ENCODE assay signal across 22 mouse cellular contexts in the genomic region with DNA sequence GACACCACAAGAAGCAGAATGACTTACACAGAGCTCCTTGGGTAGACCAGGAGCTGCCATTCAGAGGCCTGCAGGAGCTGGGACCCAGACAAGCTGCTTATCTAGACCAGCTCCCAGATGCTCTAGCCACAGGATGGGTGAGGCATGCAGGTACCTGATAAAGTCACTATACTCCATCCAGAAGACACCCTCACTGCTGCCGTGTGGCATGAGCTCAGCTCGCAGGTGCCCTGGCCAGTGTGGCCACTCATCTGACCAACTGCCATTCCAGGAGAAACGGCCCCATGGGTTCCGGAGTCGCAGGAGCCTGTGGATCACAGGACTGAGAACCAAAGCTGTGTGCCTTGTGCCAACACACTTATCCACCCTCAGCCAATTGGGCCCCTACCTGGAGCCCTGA. TPM values are rescaled to one million over a fixed set of nuclear protein-coding genes. Genes with fewer than 3 reads are reported as not detected.
DNase-seq lines count a peak whose midpoint lies in the region; ATAC-seq lines count a peak whose summit lies in the region.
"Had no signal": no experiment of that assay in that cellular context is flagged by ENCODE, and none has a peak within 500 bp of the region (broad histone marks: within the 10 kb centered on the region; RNA-seq: fewer than 3 reads in every experiment).

No protein-coding gene starts in this region.

- H3K4me2 ChIP-seq in heart, embryonic 12.5 days, result no peak overlapping the region
- no peak overlapping the region for H3K4me2 ChIP-seq in intestine, embryonic 16.5 days (ENCODE audit: low read depth, low read length)
- H3K4me2 ChIP-seq: heart, embryonic 15.5 days; hindbrain, embryonic 15.5 days; limb, embryonic 15.5 days; neural tube, embryonic 13.5 days had no signal

- H3K9me3 ChIP-seq in heart, embryonic 12.5 days (replicated peaks), result no peaks in the 10 kb centered on the region
- no peaks in the 10 kb centered on the region for H3K9me3 ChIP-seq in intestine, embryonic 16.5 days (ENCODE audit: control insufficient read depth, low read length)
- H3K9me3 ChIP-seq: heart, embryonic 15.5 days; hindbrain, embryonic 15.5 days; limb, embryonic 15.5 days; neural tube, embryonic 13.5 days had no signal

- H3K36me3 ChIP-seq in heart, embryonic 12.5 days, result peaks cover 73% of the 10 kb centered on the region
- 0 out of 2 replicates have a peak, but pooled peaks cover 2% of the 10 kb centered on the region for H3K36me3 ChIP-seq in intestine, embryonic 16.5 days (ENCODE audit: control insufficient read depth, insufficient read depth, low read length)

- H3K27ac ChIP-seq in heart, embryonic 12.5 days (ENCODE audit: poor library complexity, severe bottlenecking), result no peak overlapping the region
- H3K27ac ChIP-seq in intestine, embryonic 16.5 days (ENCODE audit: low read length), result no peak overlapping the region
- H3K27ac ChIP-seq: heart, embryonic 15.5 days; hindbrain, embryonic 15.5 days; limb, embryonic 15.5 days; neural tube, embryonic 13.5 days had no signal

- no peak overlapping the region for H3K9ac ChIP-seq in heart, embryonic 12.5 days
- H3K9ac ChIP-seq in intestine, embryonic 16.5 days (ENCODE audit: low read depth, low read length), result no peak overlapping the region
- H3K9ac ChIP-seq: heart, embryonic 15.5 days; hindbrain, embryonic 15.5 days; limb, embryonic 15.5 days; neural tube, embryonic 13.5 days had no signal

- H3K4me1 ChIP-seq in heart, embryonic 12.5 days (replicated peaks), result no peaks in the 10 kb centered on the region
- H3K4me1 ChIP-seq in intestine, embryonic 16.5 days (ENCODE audit: control insufficient read depth, insufficient read depth, low read length), result 0 out of 2 replicates have a peak, but pooled peaks cover 4% of the 10 kb centered on the region
- H3K4me1 ChIP-seq: heart, embryonic 15.5 days; neural tube, embryonic 13.5 days had no signal

- ATAC-seq in heart, embryonic 12.5 days (ENCODE audit: insufficient number of reproducible peaks, low FRiP score), result peak; percentile 54; the same call in 1 of the 2 replicates
- ATAC-seq in intestine, embryonic 16.5 days, result peak; percentile 57
- peak; percentile 93 for ATAC-seq in megakaryocyte progenitor cell, adult 5-6 weeks (replicated peaks; ENCODE audit: poor library complexity)
- ATAC-seq: forebrain, embryonic 16.5 days; midbrain, embryonic 16.5 days had no signal

- DNase-seq in heart, postnatal 10 days, result no peak
- peak; percentile 84 for DNase-seq in MEL-GATA-1-ER (ENCODE audit: extremely low read depth, low read depth)
- no peak for DNase-seq in gastrocnemius, postnatal 25 days
- no peak for DNase-seq in right cerebral cortex, postnatal 10 days (ENCODE audit: low spot score in 2 of 2)
- DNase-seq in ovary, postnatal 10 days (ENCODE audit: low spot score), result no peak
- DNase-seq: adrenal gland, postnatal 25 days; cerebellum, adult 11 months; gastrocnemius, postnatal 10 days; kidney, adult 9 months; right cerebral cortex, postnatal 14 days had no signal

- intact Hi-C loops in heart, postnatal 10 days (cut with DNase I), result no loop called here

- H3K4me3 ChIP-seq in heart, embryonic 12.5 days, result no peak overlapping the region
- no peak overlapping the region for H3K4me3 ChIP-seq in intestine, embryonic 16.5 days (ENCODE audit: low read length)
- H3K4me3 ChIP-seq: heart, embryonic 15.5 days; hindbrain, embryonic 15.5 days; limb, embryonic 15.5 days; neural tube, embryonic 13.5 days had no signal

- no peaks in the 10 kb centered on the region for H3K27me3 ChIP-seq in heart, embryonic 12.5 days (replicated peaks)
- H3K27me3 ChIP-seq in intestine, embryonic 16.5 days (replicated peaks; ENCODE audit: control insufficient read depth, insufficient read depth, low read length), result no peaks in the 10 kb centered on the region
- H3K27me3 ChIP-seq: heart, embryonic 15.5 days; hindbrain, embryonic 15.5 days; limb, embryonic 15.5 days; neural tube, embryonic 13.5 days had no signal

- WGBS in heart, embryonic 12.5 days, result 89% methylated on average over 5 of the region's 5 CpGs
- WGBS in intestine, embryonic 16.5 days, result 92% methylated on average over 5 of the region's 5 CpGs

RNA-seq across cellular contexts. Expression of gene A930017K11Rik, which starts 9.2 kb away (rescaled TPM):
- 0.08 and 0.17 TPM in 2 replicates for polyA plus RNA-seq in heart, embryonic 12.5 days (2016; fragmentation: Nextera tagmentation; extraction: Ambion mirVana)
- not detected for total RNA-seq in heart, postnatal 10 days (2021)
- 0.21 and 0.22 TPM in 2 replicates for polyA plus RNA-seq in intestine, embryonic 16.5 days (2015; fragmentation: Nextera tagmentation; extraction: Ambion mirVana)
- total RNA-seq in megakaryocyte progenitor cell, adult 5-6 weeks (2015), result not detected in 2 replicates
- not detected in 2 replicates for total RNA-seq in megakaryocyte progenitor cell, adult 5-6 weeks (2017)
- not detected for total RNA-seq in gastrocnemius, postnatal 25 days (2021)
- total RNA-seq: adrenal gland, postnatal 25 days; ES-E14; gastrocnemius, postnatal 10 days; left cerebral cortex, postnatal 10 days had no signal
- polyA plus RNA-seq: embryonic facial prominence, embryonic 14.5 days; forebrain, embryonic 16.5 days had no signal

RNA-seq across cellular contexts. Expression of gene Nhlrc4, which starts 16.8 kb away (rescaled TPM):
- polyA plus RNA-seq in heart, embryonic 12.5 days (2016; fragmentation: Nextera tagmentation; extraction: Ambion mirVana), result 0.36 and 1.2 TPM in 2 replicates
- not detected for total RNA-seq in heart, postnatal 10 days (2021)
- 0.73 TPM in 1 of 2 replicates, not detected in the other for polyA plus RNA-seq in intestine, embryonic 16.5 days (2015; fragmentation: Nextera tagmentation; extraction: Ambion mirVana)
- not detected in 2 replicates for total RNA-seq in megakaryocyte progenitor cell, adult 5-6 weeks (2015)
- not detected in 2 replicates for total RNA-seq in megakaryocyte progenitor cell, adult 5-6 weeks (2017)
- not detected for total RNA-seq in gastrocnemius, postnatal 25 days (2021)
- total RNA-seq: adrenal gland, postnatal 25 days; gastrocnemius, postnatal 10 days; left cerebral cortex, postnatal 10 days had no signal
- polyA plus RNA-seq: forebrain, embryonic 16.5 days; neural tube, embryonic 13.5 days had no signal

RNA-seq across cellular contexts. Expression of gene Pigq, which starts 16.8 kb away (rescaled TPM):
- polyA plus RNA-seq in heart, embryonic 12.5 days (2016; fragmentation: Nextera tagmentation; extraction: Ambion mirVana), result 69.8 and 72.1 TPM in 2 replicates
- total RNA-seq in heart, postnatal 10 days (2021), result 10 to 100 TPM; 76.6 to 78.5 TPM
- polyA plus RNA-seq in intestine, embryonic 16.5 days (2015; fragmentation: Nextera tagmentation; extraction: Ambion mirVana), result 57.8 and 59.7 TPM in 2 replicates
- total RNA-seq in megakaryocyte progenitor cell, adult 5-6 weeks (2015), result 53.3 and 56.3 TPM in 2 replicates
- total RNA-seq in megakaryocyte progenitor cell, adult 5-6 weeks (2017), result 41.6 and 41.8 TPM in 2 replicates
- 10 to 100 TPM; 30.0 to 31.9 TPM for total RNA-seq in gastrocnemius, postnatal 25 days (2021)

RNA-seq across cellular contexts. Expression of gene Capn15, which starts 24.0 kb away (rescaled TPM):
- polyA plus RNA-seq in heart, embryonic 12.5 days (2016; fragmentation: Nextera tagmentation; extraction: Ambion mirVana), result 16.9 and 18.0 TPM in 2 replicates
- 10 to 100 TPM; 12.6 to 13.5 TPM for total RNA-seq in heart, postnatal 10 days (2021)
- 22.3 and 24.5 TPM in 2 replicates for polyA plus RNA-seq in intestine, embryonic 16.5 days (2015; fragmentation: Nextera tagmentation; extraction: Ambion mirVana)
- 8.6 and 11.2 TPM in 2 replicates for total RNA-seq in megakaryocyte progenitor cell, adult 5-6 weeks (2015)
- 2.4 and 3.3 TPM in 2 replicates for total RNA-seq in megakaryocyte progenitor cell, adult 5-6 weeks (2017)
- 1 to 10 TPM; 5.6 to 6.8 TPM for total RNA-seq in gastrocnemius, postnatal 25 days (2021)

RNA-seq across cellular contexts. Expression of gene Rab40c, which starts 42.0 kb away (rescaled TPM):
- 17.1 and 18.1 TPM in 2 replicates for polyA plus RNA-seq in heart, embryonic 12.5 days (2016; fragmentation: Nextera tagmentation; extraction: Ambion mirVana)
- 10 to 100 TPM; 13.4 to 18.8 TPM for total RNA-seq in heart, postnatal 10 days (2021)
- 23.2 and 24.3 TPM in 2 replicates for polyA plus RNA-seq in intestine, embryonic 16.5 days (2015; fragmentation: Nextera tagmentation; extraction: Ambion mirVana)
- 7.9 and 8.5 TPM in 2 replicates for total RNA-seq in megakaryocyte progenitor cell, adult 5-6 weeks (2015)
- 10.4 and 12.0 TPM in 2 replicates for total RNA-seq in megakaryocyte progenitor cell, adult 5-6 weeks (2017)
- total RNA-seq in gastrocnemius, postnatal 25 days (2021), result 10 to 100 TPM in 1 of 2 experiments, 1 to 10 TPM in 1; 8.7 to 11.0 TPM
